Mouse (Mus musculus): ENCODE results near the gene Spata13. TPM values are rescaled to one million over a fixed set of nuclear protein-coding genes. Genes with fewer than 3 reads are reported as not detected.

Gene Spata13
- polyA plus RNA-seq, 1 experiment from 2014 or later = 13.4 TPM

- no peaks in the 10 kb centered on the region for H3K27me3 ChIP-seq (replicated peaks)
Measured at GRCm38 (mm10) chr14:60698980-60699379, 65.2 kb downstream of the Spata13 start.

GRCm38 (mm10) chr14:60702377-60703140 lies 68.8 kb downstream of the Spata13 start:
- Histone ChIP-seq H3K27ac (replicated peaks) (no peak overlapping the region), H3K4me1 (peaks cover 27% of the 10 kb centered on the region), H3K27me3 (replicated peaks) (no peaks in the 10 kb centered on the region), H3K9me3 (no peaks in the 10 kb centered on the region), H3K4me2 (no peak overlapping the region), H3K4me3 (no peak overlapping the region), H3K36me3 (no peaks in the 10 kb centered on the region), H3K9ac (no peak overlapping the region)
- ATAC-seq (ENCODE audit: extremely low read depth, insufficient number of reproducible peaks, low FRiP score, low TSS enrichment) = no peak
- 80% methylated on average over 10 of the region's 10 CpGs for WGBS

More at GRCm38 (mm10) chr14:60698980-60699379, 65.2 kb downstream of the Spata13 start:
- Histone ChIP-seq H3K4me1 (peaks cover 2% of the 10 kb centered on the region), H3K4me2 (no peak overlapping the region), H3K36me3 (no peaks in the 10 kb centered on the region), H3K9me3 (no peaks in the 10 kb centered on the region), H3K27ac (replicated peaks) (no peak overlapping the region), H3K4me3 (no peak overlapping the region), H3K9ac (no peak overlapping the region)
- 76% methylated on average over 10 of the region's 10 CpGs for WGBS
- ATAC-seq (ENCODE audit: extremely low read depth, insufficient number of reproducible peaks, low FRiP score, low TSS enrichment) = no peak

- Histone ChIP-seq H3K27me3 (replicated peaks) (no peaks in the 10 kb centered on the region), H3K4me3 (no peak overlapping the region), H3K9ac (no peak overlapping the region), H3K9me3 (no peaks in the 10 kb centered on the region), H3K36me3 (no peaks in the 10 kb centered on the region), H3K4me1 (peaks cover 34% of the 10 kb centered on the region), H3K4me2 (no peak overlapping the region), H3K27ac (replicated peaks) (peak overlapping the region; percentile 64)
- 32% methylated on average over 6 of the region's 6 CpGs for WGBS
- no peak for ATAC-seq (ENCODE audit: extremely low read depth, insufficient number of reproducible peaks, low FRiP score, low TSS enrichment)
Measured at GRCm38 (mm10) chr14:60704510-60704909, 70.7 kb downstream of the Spata13 start.

GRCm38 (mm10) chr14:60704961-60705360 lies 71.2 kb downstream of the Spata13 start:
- WGBS = 43% methylated on average over 3 of the region's 3 CpGs
- H3K27me3 ChIP-seq (replicated peaks) = no peaks in the 10 kb centered on the region
- H3K27ac ChIP-seq (replicated peaks) = peak overlapping the region; percentile 64
- no peak overlapping the region for H3K9ac ChIP-seq
- peaks cover 34% of the 10 kb centered on the region for H3K4me1 ChIP-seq
- no peaks in the 10 kb centered on the region for H3K9me3 ChIP-seq
- H3K4me3 ChIP-seq = no peak overlapping the region
- H3K4me2 ChIP-seq = no peak overlapping the region
- ATAC-seq (ENCODE audit: extremely low read depth, insufficient number of reproducible peaks, low FRiP score, low TSS enrichment) = peak; percentile 55
- no peaks in the 10 kb centered on the region for H3K36me3 ChIP-seq

GRCm38 (mm10) chr14:60709192-60709591 lies 75.4 kb downstream of the Spata13 start:
- Histone ChIP-seq H3K4me3 (no peak overlapping the region), H3K9ac (no peak overlapping the region), H3K27me3 (replicated peaks) (no peaks in the 10 kb centered on the region)

GRCm38 (mm10) chr14:60709749-60710148 lies 75.9 kb downstream of the Spata13 start:
- no peaks in the 10 kb centered on the region for H3K9me3 ChIP-seq
- no peak overlapping the region for H3K4me2 ChIP-seq
- 84% methylated on average over 8 of the region's 8 CpGs for WGBS
- H3K27ac ChIP-seq (replicated peaks) = no peak overlapping the region
- no peaks in the 10 kb centered on the region for H3K27me3 ChIP-seq (replicated peaks)
- H3K36me3 ChIP-seq = no peaks in the 10 kb centered on the region
- 0 out of 2 replicates have a peak overlapping the region, but pooled peaks have one; percentile 1 for H3K9ac ChIP-seq
- ATAC-seq (ENCODE audit: extremely low read depth, insufficient number of reproducible peaks, low FRiP score, low TSS enrichment) = no peak
- H3K4me3 ChIP-seq = no peak overlapping the region
- H3K4me1 ChIP-seq = peaks cover 25% of the 10 kb centered on the region

More at GRCm38 (mm10) chr14:60709192-60709591, 75.4 kb downstream of the Spata13 start:
- no peak overlapping the region for H3K27ac ChIP-seq (replicated peaks)
- no peaks in the 10 kb centered on the region for H3K36me3 ChIP-seq
- no peak overlapping the region for H3K4me2 ChIP-seq
- 39% methylated on average over 11 of the region's 11 CpGs for WGBS
- peaks cover 31% of the 10 kb centered on the region for H3K4me1 ChIP-seq
- no peak for ATAC-seq (ENCODE audit: extremely low read depth, insufficient number of reproducible peaks, low FRiP score, low TSS enrichment)
- no peaks in the 10 kb centered on the region for H3K9me3 ChIP-seq

- no peaks in the 10 kb centered on the region for H3K9me3 ChIP-seq
- no peak overlapping the region for H3K4me2 ChIP-seq
- no peaks in the 10 kb centered on the region for H3K27me3 ChIP-seq (replicated peaks)
- no peak overlapping the region for H3K9ac ChIP-seq
- H3K4me3 ChIP-seq = no peak overlapping the region
- peaks cover 16% of the 10 kb centered on the region for H3K4me1 ChIP-seq
- WGBS = 85% methylated on average over 5 of the region's 5 CpGs
- no peak overlapping the region for H3K27ac ChIP-seq (replicated peaks)
- no peaks in the 10 kb centered on the region for H3K36me3 ChIP-seq
- no peak for ATAC-seq (ENCODE audit: extremely low read depth, insufficient number of reproducible peaks, low FRiP score, low TSS enrichment)
Measured at GRCm38 (mm10) chr14:60711161-60711560, 77.4 kb downstream of the Spata13 start.

- Histone ChIP-seq H3K4me2 (no peak overlapping the region), H3K9me3 (no peaks in the 10 kb centered on the region), H3K27ac (replicated peaks) (no peak overlapping the region), H3K4me3 (no peak overlapping the region), H3K36me3 (no peaks in the 10 kb centered on the region), H3K4me1 (peaks cover 16% of the 10 kb centered on the region), H3K27me3 (replicated peaks) (no peaks in the 10 kb centered on the region), H3K9ac (no peak overlapping the region)
- ATAC-seq (ENCODE audit: extremely low read depth, insufficient number of reproducible peaks, low FRiP score, low TSS enrichment) = no peak
- WGBS = 70% methylated on average over 6 of the region's 6 CpGs
Measured at GRCm38 (mm10) chr14:60711590-60712288, 77.9 kb downstream of the Spata13 start.

- Histone ChIP-seq H3K4me3 (no peak overlapping the region), H3K4me2 (no peak overlapping the region)
- no peak for ATAC-seq (ENCODE audit: extremely low read depth, insufficient number of reproducible peaks, low FRiP score, low TSS enrichment)
Measured at GRCm38 (mm10) chr14:60712289-60712830, 78.6 kb downstream of the Spata13 start.

GRCm38 (mm10) chr14:60715686-60716085 lies 81.9 kb downstream of the Spata13 start:
- H3K36me3 ChIP-seq = no peaks in the 10 kb centered on the region
- no peak overlapping the region for H3K27ac ChIP-seq (replicated peaks)
- 75% methylated on average over 5 of the region's 5 CpGs for WGBS
- H3K4me3 ChIP-seq = no peak overlapping the region
- H3K4me2 ChIP-seq = no peak overlapping the region
- no peak for ATAC-seq (ENCODE audit: extremely low read depth, insufficient number of reproducible peaks, low FRiP score, low TSS enrichment)
- no peaks in the 10 kb centered on the region for H3K9me3 ChIP-seq
- no peak overlapping the region for H3K9ac ChIP-seq
- H3K27me3 ChIP-seq (replicated peaks) = no peaks in the 10 kb centered on the region
- H3K4me1 ChIP-seq = no peaks in the 10 kb centered on the region

More at GRCm38 (mm10) chr14:60712289-60712830, 78.6 kb downstream of the Spata13 start:
- Histone ChIP-seq H3K27me3 (replicated peaks) (no peaks in the 10 kb centered on the region), H3K36me3 (no peaks in the 10 kb centered on the region), H3K27ac (replicated peaks) (no peak overlapping the region), H3K9me3 (no peaks in the 10 kb centered on the region), H3K9ac (no peak overlapping the region), H3K4me1 (peaks cover 9% of the 10 kb centered on the region)
- 82% methylated on average over 11 of the region's 11 CpGs for WGBS

GRCm38 (mm10) chr14:60721304-60721703 lies 87.5 kb downstream of the Spata13 start:
- no peak overlapping the region for H3K9ac ChIP-seq
- 64% methylated on average over 8 of the region's 8 CpGs for WGBS
- no peak overlapping the region for H3K27ac ChIP-seq (replicated peaks)
- peaks cover 7% of the 10 kb centered on the region for H3K4me1 ChIP-seq
- ATAC-seq (ENCODE audit: extremely low read depth, insufficient number of reproducible peaks, low FRiP score, low TSS enrichment) = no peak
- no peak overlapping the region for H3K4me2 ChIP-seq
- H3K4me3 ChIP-seq = no peak overlapping the region
- no peaks in the 10 kb centered on the region for H3K36me3 ChIP-seq
- no peaks in the 10 kb centered on the region for H3K9me3 ChIP-seq
- H3K27me3 ChIP-seq (replicated peaks) = no peaks in the 10 kb centered on the region
